Mouse (Mus musculus) neural tube, embryonic 13.5 days (tissue): ENCODE measurements at regions not wholly inside any gene's neighbourhood (a gene's known extent, or its start where the extent isn't known, plus 50 kb on each side); places are given as distances from the start of the nearest gene placed in this dataset.

Experiments
- ATAC-seq: fragments of 200-750 bp; cut with Nextera tagmentation; 2 replicates; pipeline ENCODE4 v1.8.0; 2017; ENCODE audit warnings: low read depth, mild to moderate bottlenecking, moderate TSS enrichment, moderate library complexity
- H3K27ac ChIP-seq: fragments of 300-500 bp; sonication (generic); replicated peaks from 2 replicates; pipeline ENCODE4 v1.5.1; 2015; ENCODE audit warnings: moderate library complexity, mild to moderate bottlenecking, inconsistent platforms
- H3K27me3 ChIP-seq: fragments of 300-500 bp; sonication (generic); 2 replicates; pipeline ENCODE4 v1.6.1; 2015; ENCODE audit warnings: mild to moderate bottlenecking, inconsistent platforms
- H3K36me3 ChIP-seq: fragments of 300-500 bp; sonication (generic); 2 replicates; pipeline ENCODE4 v1.6.1; 2015; ENCODE audit warnings: mild to moderate bottlenecking, inconsistent platforms
- H3K4me1 ChIP-seq: fragments of 300-500 bp; sonication (generic); replicated peaks from 2 replicates; pipeline ENCODE4 v1.6.1; 2015; ENCODE audit warnings: inconsistent platforms
- H3K4me2 ChIP-seq: fragments of 300-500 bp; sonication (generic); 2 replicates; pipeline ENCODE4 v1.6.1; 2015; ENCODE audit warnings: inconsistent platforms, mild to moderate bottlenecking, moderate library complexity
- H3K4me3 ChIP-seq: fragments of 300-500 bp; sonication (generic); 2 replicates; pipeline ENCODE4 v1.5.1; 2015; ENCODE audit warnings: mild to moderate bottlenecking, inconsistent platforms
- H3K9ac ChIP-seq: fragments of 300-500 bp; sonication (generic); 2 replicates; pipeline ENCODE4 v1.6.1; 2015; ENCODE audit warnings: moderate library complexity, mild to moderate bottlenecking, inconsistent platforms
- H3K9me3 ChIP-seq: fragments of 300-500 bp; sonication (generic); 2 replicates; pipeline ENCODE4 v1.6.1; 2016; ENCODE audit warnings: inconsistent platforms
- WGBS: fragments of 180-500 bp; shearing (Covaris S2); methylation state at CpG from one replicate; pipeline ENCODE4 v1.1.7; 2015; 5-methylcytosine and 5-hydroxymethylcytosine counted together

- no peaks in the 10 kb centered on the region for H3K36me3 ChIP-seq
- H3K4me3 ChIP-seq = no peak overlapping the region
- H3K4me2 ChIP-seq = no peak overlapping the region
- no peak for ATAC-seq
- no peaks in the 10 kb centered on the region for H3K9me3 ChIP-seq
- no peaks in the 10 kb centered on the region for H3K4me1 ChIP-seq
- H3K9ac ChIP-seq = no peak overlapping the region
- 93% methylated on average over 5 of the region's 5 CpGs for WGBS
- H3K27ac ChIP-seq = no peak overlapping the region
- no peaks in the 10 kb centered on the region for H3K27me3 ChIP-seq
These were observed 133.4 kb upstream of the N6amt1 start for GRCm38 (mm10) chr16:87220611-87221010.

GRCm38 (mm10) chr16:87220201-87220600, 133.8 kb upstream of the N6amt1 start:
- WGBS = 76% methylated on average over 4 of the region's 4 CpGs
- H3K4me3 ChIP-seq = no peak overlapping the region

GRCm38 (mm10) chr16:87207875-87208274, 146.1 kb upstream of the N6amt1 start:
- Histone ChIP-seq H3K9ac (no peak overlapping the region), H3K27ac (no peak overlapping the region), H3K4me1 (no peaks in the 10 kb centered on the region), H3K4me2 (no peak overlapping the region), H3K36me3 (no peaks in the 10 kb centered on the region), H3K27me3 (no peaks in the 10 kb centered on the region), H3K9me3 (no peaks in the 10 kb centered on the region), H3K4me3 (no peak overlapping the region)
- ATAC-seq = no peak
- WGBS = 57% methylated on average over 1 of the region's 1 CpGs

More at GRCm38 (mm10) chr16:87220201-87220600, 133.8 kb upstream of the N6amt1 start:
- no peak for ATAC-seq
- H3K27me3 ChIP-seq = no peaks in the 10 kb centered on the region
- no peak overlapping the region for H3K27ac ChIP-seq
- H3K9me3 ChIP-seq = no peaks in the 10 kb centered on the region
- H3K4me2 ChIP-seq = no peak overlapping the region
- H3K9ac ChIP-seq = no peak overlapping the region
- H3K36me3 ChIP-seq = no peaks in the 10 kb centered on the region
- H3K4me1 ChIP-seq = no peaks in the 10 kb centered on the region

- Histone ChIP-seq H3K4me3 (no peak overlapping the region), H3K9me3 (no peaks in the 10 kb centered on the region), H3K27ac (no peak overlapping the region), H3K36me3 (no peaks in the 10 kb centered on the region), H3K27me3 (no peaks in the 10 kb centered on the region), H3K4me1 (no peaks in the 10 kb centered on the region), H3K4me2 (no peak overlapping the region), H3K9ac (no peak overlapping the region)
- 92% methylated on average over 4 of the region's 4 CpGs for WGBS
- no peak for ATAC-seq
These were observed 163.5 kb upstream of the N6amt1 start for GRCm38 (mm10) chr16:87190471-87190870.

- Histone ChIP-seq H3K4me1 (no peaks in the 10 kb centered on the region), H3K4me3 (no peak overlapping the region), H3K4me2 (no peak overlapping the region), H3K27ac (no peak overlapping the region), H3K36me3 (no peaks in the 10 kb centered on the region), H3K27me3 (no peaks in the 10 kb centered on the region), H3K9me3 (no peaks in the 10 kb centered on the region), H3K9ac (no peak overlapping the region)
- WGBS = 88% methylated on average over 2 of the region's 2 CpGs
- ATAC-seq = no peak
These were observed 165.2 kb upstream of the N6amt1 start for GRCm38 (mm10) chr16:87188737-87189136.

GRCm38 (mm10) chr16:87172395-87172794, 181.6 kb upstream of the N6amt1 start:
- Histone ChIP-seq H3K27ac (no peak overlapping the region), H3K9ac (no peak overlapping the region), H3K4me2 (no peak overlapping the region), H3K36me3 (no peaks in the 10 kb centered on the region), H3K4me1 (no peaks in the 10 kb centered on the region), H3K9me3 (no peaks in the 10 kb centered on the region), H3K27me3 (no peaks in the 10 kb centered on the region), H3K4me3 (no peak overlapping the region)
- WGBS = 71% methylated on average over 4 of the region's 4 CpGs
- ATAC-seq = no peak

GRCm38 (mm10) chr16:87139301-87139700, 214.7 kb upstream of the N6amt1 start:
- ATAC-seq = no peak
- Histone ChIP-seq H3K9me3 (no peaks in the 10 kb centered on the region), H3K27ac (no peak overlapping the region), H3K4me2 (no peak overlapping the region), H3K27me3 (no peaks in the 10 kb centered on the region), H3K36me3 (no peaks in the 10 kb centered on the region), H3K4me3 (no peak overlapping the region), H3K4me1 (no peaks in the 10 kb centered on the region), H3K9ac (no peak overlapping the region)
- 90% methylated on average over 2 of the region's 2 CpGs for WGBS

GRCm38 (mm10) chr16:87136503-87136902, 217.5 kb upstream of the N6amt1 start:
- no peaks in the 10 kb centered on the region for H3K27me3 ChIP-seq
- H3K4me1 ChIP-seq = no peaks in the 10 kb centered on the region
- no peak overlapping the region for H3K4me2 ChIP-seq
- no peak overlapping the region for H3K9ac ChIP-seq
- H3K9me3 ChIP-seq = no peaks in the 10 kb centered on the region
- no peak for ATAC-seq
- WGBS = 91% methylated on average over 1 of the region's 1 CpGs
- H3K36me3 ChIP-seq = no peaks in the 10 kb centered on the region
- H3K27ac ChIP-seq = no peak overlapping the region
- H3K4me3 ChIP-seq = no peak overlapping the region

- no peaks in the 10 kb centered on the region for H3K4me1 ChIP-seq
- no peak overlapping the region for H3K4me3 ChIP-seq
- no peak overlapping the region for H3K9ac ChIP-seq
- H3K36me3 ChIP-seq = no peaks in the 10 kb centered on the region
- no peaks in the 10 kb centered on the region for H3K27me3 ChIP-seq
- H3K4me2 ChIP-seq = no peak overlapping the region
- H3K27ac ChIP-seq = no peak overlapping the region
- H3K9me3 ChIP-seq = no peaks in the 10 kb centered on the region
- no peak for ATAC-seq
These were observed 219.5 kb upstream of the N6amt1 start for GRCm38 (mm10) chr16:87134452-87134851.

- Histone ChIP-seq H3K4me3 (no peak overlapping the region), H3K4me1 (no peaks in the 10 kb centered on the region), H3K36me3 (no peaks in the 10 kb centered on the region), H3K27me3 (no peaks in the 10 kb centered on the region), H3K9ac (no peak overlapping the region), H3K9me3 (no peaks in the 10 kb centered on the region), H3K27ac (no peak overlapping the region), H3K4me2 (no peak overlapping the region)
- ATAC-seq = no peak
- 86% methylated on average over 6 of the region's 6 CpGs for WGBS
These were observed 220.1 kb upstream of the N6amt1 start for GRCm38 (mm10) chr16:87133874-87134273.

GRCm38 (mm10) chr16:87132082-87132481, 221.9 kb upstream of the N6amt1 start:
- Histone ChIP-seq H3K4me2 (no peak overlapping the region), H3K4me1 (no peaks in the 10 kb centered on the region), H3K9me3 (no peaks in the 10 kb centered on the region), H3K27ac (no peak overlapping the region), H3K36me3 (no peaks in the 10 kb centered on the region), H3K9ac (no peak overlapping the region), H3K27me3 (no peaks in the 10 kb centered on the region), H3K4me3 (no peak overlapping the region)
- no peak for ATAC-seq
- WGBS = 87% methylated on average over 4 of the region's 4 CpGs

- H3K27me3 ChIP-seq = no peaks in the 10 kb centered on the region
- H3K36me3 ChIP-seq = no peaks in the 10 kb centered on the region
- no peak for ATAC-seq
- no peak overlapping the region for H3K27ac ChIP-seq
- H3K4me2 ChIP-seq = no peak overlapping the region
- H3K4me3 ChIP-seq = no peak overlapping the region
- H3K9ac ChIP-seq = no peak overlapping the region
- 77% methylated on average over 12 of the region's 12 CpGs for WGBS
- H3K9me3 ChIP-seq = no peaks in the 10 kb centered on the region
- no peaks in the 10 kb centered on the region for H3K4me1 ChIP-seq
These were observed 223.0 kb upstream of the N6amt1 start for GRCm38 (mm10) chr16:87130733-87131640.

GRCm38 (mm10) chr16:87129021-87129420, 225.0 kb upstream of the N6amt1 start:
- H3K27me3 ChIP-seq = no peaks in the 10 kb centered on the region
- no peaks in the 10 kb centered on the region for H3K4me1 ChIP-seq
- 96% methylated on average over 3 of the region's 3 CpGs for WGBS
- no peak for ATAC-seq
- H3K4me3 ChIP-seq = no peak overlapping the region
- no peak overlapping the region for H3K4me2 ChIP-seq
- H3K9me3 ChIP-seq = no peaks in the 10 kb centered on the region
- no peaks in the 10 kb centered on the region for H3K36me3 ChIP-seq
- H3K27ac ChIP-seq = no peak overlapping the region
- H3K9ac ChIP-seq = no peak overlapping the region
